Mouse (Mus musculus) v-Abl transformed pro-B cells (cell line): Measurements from ENCODE around the gene Nek1.

Experiments used
- in situ Hi-C, 2 experiments: fragments of 400-800 bp; cut with MboI; formaldehyde crosslinking; loops; one replicate each; pipeline ENCODE4 v1.15.1; 2025; ENCODE audit not compliant: unreplicated experiment in 2 of 2

The Nek1 gene

DNA sequence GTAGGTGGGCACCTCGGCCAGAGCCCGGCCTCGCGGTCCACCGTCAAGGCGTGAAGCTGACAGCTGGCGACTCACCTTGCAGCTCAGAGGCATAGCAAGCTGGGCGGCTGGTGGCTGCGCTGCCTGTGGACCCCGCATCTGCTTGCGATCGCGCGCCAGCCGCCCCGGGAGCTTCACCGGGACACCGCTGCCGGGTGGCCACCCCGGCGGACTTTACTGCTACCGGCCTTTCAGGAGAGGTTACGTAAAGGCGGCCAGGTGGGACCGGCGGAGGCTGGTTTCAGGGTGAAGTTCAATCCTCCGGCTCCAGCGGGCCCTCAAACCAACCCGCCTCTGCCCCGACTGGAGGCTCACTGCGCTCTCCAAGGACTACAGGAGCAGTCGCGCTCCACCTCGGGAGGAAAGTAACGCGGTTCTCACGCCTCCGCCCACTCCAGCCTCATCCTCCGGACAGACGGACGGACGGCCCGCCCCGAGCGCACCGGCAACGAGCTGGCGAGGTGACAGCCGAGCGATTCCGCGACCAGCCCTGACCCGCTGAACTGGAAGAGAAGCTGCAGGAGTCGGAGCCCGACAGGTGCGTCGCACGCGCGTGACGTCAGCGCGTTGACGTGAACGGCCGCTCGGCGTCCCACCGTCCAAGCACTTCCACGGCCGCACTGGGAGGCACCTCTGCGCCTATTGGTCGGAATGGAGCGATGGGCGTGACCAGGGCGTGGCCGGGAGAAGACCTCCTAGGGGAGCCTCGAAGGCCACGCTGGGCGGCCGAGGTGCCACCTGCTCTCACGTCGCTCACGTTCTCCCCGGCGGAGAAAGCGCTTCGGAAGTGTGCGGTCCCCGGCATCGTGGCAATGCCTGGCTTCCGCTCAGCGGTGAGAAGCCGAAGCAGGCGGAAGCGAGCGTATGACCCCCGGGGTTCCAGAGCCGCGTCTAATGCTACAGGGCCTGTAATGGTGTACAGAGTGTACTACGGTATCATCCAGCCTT is 10.0 kb upstream of the Nek1 start, which contains the start of gene Clcn3:
Gene Clcn3, minus strand, starts transcription at position 600 of the 987 bp plus-strand sequence.
- in situ Hi-C loops = loop anchor here (10.0 to 25.0 kb wide), 2 partner anchors 96 to 302 kb away; partner anchors contain the start of gene Hpf1 (in 2 of the 2)

DNA sequence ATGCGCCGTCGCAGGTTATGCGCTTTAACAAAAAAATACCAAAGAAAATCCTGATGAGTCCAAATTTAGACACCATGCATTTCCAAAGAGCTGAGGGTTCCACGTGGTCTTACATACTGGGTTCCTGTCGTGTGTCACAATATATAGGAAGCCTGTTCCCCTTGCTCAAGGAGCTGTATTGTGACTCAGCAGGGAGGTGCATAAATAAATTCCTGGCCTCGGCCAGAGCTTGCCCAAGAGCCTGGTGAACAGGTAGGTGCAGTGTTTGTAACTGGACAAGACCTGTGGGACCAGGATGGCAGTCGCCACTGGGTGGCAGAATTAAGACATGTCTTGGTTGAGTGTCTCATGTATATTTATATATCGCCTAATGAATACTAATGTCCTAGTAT is 9.3 kb upstream of the Nek1 start:
- in situ Hi-C loops = loop anchor here (10.0 to 25.0 kb wide), 2 partner anchors 96 to 301 kb away; partner anchors contain the start of gene Hpf1 (in 2 of the 2)

DNA sequence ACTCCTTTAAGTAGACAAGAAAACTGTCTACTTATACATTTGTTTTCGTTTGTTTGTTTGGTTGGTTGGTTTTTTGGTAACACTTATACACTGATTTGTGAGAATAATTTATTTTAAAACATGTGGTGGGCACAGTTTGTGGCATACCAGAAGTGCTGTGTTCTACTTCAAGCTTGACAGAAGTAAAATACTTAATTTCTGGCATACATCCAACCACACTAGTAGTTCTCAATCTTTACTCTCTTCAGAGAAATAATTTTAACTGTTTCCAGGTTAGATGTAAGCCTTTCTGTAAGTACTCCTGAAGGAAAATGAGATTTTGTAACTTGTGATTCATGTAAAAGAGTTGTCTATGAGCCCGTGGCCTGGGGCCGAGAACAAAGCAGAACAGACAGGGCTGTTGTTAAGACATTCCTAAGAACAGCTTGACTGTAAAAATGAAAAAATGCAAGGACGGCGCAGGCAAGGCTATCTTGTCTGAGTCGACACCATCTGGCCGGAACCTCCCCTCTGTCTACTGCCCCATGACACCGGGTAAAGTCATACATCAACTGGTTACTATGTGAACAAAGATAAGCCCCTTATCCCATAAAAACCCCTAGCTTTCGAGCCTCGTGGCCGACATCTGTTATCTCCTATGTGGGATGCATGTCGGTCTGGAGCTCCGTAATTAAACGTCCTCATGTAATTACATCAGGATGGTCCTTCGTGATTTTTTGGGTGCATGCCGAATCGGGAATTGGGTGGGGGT is 8.6 kb upstream of the Nek1 start:
- in situ Hi-C loops = loop anchor here (10.0 to 25.0 kb wide), 2 partner anchors 97 to 300 kb away; partner anchors contain the start of gene Hpf1 (in 2 of the 2)

DNA sequence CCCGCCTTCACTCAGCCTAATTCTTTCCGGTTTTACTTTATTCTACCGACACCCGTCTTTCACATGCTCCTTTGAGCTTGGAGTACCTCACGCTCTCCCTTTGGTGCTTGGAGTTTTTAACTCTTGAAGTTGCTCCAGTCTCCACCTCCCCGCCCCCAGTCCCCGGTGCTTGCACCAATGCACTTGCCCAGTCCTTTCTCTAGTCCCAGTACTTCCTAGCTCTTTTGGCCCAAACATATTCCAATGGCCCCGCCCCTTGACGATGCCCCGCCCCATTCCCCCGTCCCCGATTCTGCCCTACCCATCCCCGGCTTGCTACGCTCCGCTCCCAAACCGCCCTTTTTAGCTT is 460 bp upstream of the Nek1 start:
- in situ Hi-C loops = loop anchor here (5.0 to 25.0 kb wide), 3 partner anchors 105 to 490 kb away; partner anchors contain the start of genes Hpf1 (in 2 of the 2) and Sh3rf1 (in 1 of the 2)

DNA sequence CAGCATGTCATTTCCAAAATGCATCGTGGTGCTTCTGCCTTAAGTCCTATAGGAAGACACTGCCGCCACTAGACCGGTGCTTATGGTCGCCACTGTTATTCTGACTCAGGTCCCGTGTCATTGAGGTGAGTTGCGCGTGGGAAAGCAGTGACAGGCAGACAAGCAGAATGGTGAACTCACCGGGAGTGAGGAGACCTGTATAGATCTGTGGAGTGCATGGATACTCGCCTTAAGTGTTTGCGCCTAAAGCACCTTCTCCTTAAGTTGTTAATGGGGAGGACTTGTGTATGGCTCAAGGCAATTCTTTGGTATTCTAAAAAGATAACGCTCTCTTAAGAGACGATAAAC is 618 bp downstream of the Nek1 start:
- in situ Hi-C loops = loop anchor here (5.0 to 25.0 kb wide), 3 partner anchors 106 to 489 kb away; partner anchors contain the start of genes Hpf1 (in 2 of the 2) and Sh3rf1 (in 1 of the 2)

DNA sequence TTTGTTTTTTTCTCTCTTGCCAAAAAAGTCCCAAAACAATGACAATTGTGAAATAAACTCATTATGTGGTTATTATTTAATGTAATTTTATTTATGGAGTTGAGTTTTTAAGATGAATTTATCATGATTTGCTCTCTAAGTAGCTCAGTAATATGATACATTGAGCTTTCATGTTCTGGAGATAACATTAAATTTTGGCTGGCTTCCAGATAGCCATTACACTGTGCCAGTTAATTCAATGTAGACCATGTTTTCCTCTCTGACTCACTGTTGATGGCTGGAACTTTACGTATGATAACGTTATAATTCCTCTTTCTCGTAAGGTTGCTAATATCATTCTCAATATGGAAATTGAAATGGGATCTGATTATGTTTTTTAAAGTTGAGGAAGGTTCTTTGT is 3.5 kb downstream of the Nek1 start:
- in situ Hi-C loops = loop anchor here (10.0 to 25.0 kb wide), 2 partner anchors 109 to 228 kb away; partner anchors contain the start of genes Hpf1 (in 2 of the 2) and Sh3rf1 (in 1 of the 2)

DNA sequence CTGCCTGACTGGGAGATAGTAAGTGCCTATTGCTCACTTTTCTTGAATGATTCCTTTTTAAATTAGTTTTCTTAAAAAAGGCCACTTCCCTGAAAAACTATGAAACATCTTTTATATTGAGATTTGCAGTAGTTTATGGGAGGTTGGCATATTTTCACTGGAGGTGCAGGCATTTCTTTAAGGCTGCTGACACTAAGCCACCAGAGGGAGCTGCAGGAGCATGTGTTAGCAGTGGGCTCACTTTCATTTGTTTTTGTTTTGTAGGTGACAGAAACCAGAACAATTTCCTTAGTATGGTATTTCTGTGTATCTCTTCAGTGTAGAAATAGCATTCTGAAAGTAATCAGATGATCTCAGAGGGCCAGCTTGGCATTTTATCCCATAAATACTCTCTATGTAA is 49.0 kb downstream of the Nek1 start:
- in situ Hi-C loops = loop anchor here (5.0 to 25.0 kb wide), 3 partner anchors 430 to 475 kb away; partner anchors contain the start of gene Cbr4 (in 1 of the 2)

DNA sequence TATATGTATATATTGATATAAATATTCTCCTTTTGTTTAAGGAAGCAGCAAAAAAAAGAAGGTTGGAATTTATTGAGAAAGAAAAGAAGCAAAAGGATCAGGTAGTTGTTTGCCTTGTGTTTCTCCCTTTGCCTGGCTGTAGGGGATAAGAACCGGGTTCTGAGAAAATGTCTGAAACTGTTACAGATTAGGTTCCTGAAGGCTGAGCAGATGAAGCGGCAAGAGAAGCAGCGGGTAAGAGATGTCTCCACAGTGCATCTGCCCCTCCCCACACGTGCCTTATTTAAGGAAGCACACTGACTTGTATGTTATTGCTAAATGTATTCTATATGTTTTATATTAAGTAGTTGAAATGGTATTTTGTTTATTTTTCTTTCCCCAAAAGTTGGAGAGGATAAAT is 50.9 kb downstream of the Nek1 start:
- in situ Hi-C loops = loop anchor here (5.0 to 25.0 kb wide), 3 partner anchors 432 to 473 kb away; partner anchors contain the start of gene Cbr4 (in 1 of the 2)

DNA sequence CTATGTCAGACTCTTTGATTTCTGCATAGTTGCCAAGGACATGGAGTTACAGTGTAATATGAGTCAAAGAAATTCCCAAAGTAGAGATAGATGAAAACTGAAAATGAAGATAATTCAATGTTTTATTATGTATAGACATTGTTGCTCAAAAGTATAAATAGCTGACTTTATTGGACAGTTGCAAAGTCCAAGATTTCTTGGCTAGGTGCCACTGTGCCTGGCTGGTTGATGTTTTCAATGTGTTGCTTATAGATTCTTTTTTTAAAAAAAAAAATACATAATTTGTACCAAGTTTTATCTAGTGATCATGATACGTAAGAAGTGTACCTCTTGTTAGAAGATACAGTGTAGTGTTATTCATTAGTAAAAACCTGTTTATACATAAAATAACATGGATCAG is 53.8 kb downstream of the Nek1 start:
- in situ Hi-C loops = loop anchor here in 1 of 2 experiments (5.0 to 25.0 kb wide), 3 partner anchors 435 to 470 kb away; partner anchors contain the start of gene Cbr4

DNA sequence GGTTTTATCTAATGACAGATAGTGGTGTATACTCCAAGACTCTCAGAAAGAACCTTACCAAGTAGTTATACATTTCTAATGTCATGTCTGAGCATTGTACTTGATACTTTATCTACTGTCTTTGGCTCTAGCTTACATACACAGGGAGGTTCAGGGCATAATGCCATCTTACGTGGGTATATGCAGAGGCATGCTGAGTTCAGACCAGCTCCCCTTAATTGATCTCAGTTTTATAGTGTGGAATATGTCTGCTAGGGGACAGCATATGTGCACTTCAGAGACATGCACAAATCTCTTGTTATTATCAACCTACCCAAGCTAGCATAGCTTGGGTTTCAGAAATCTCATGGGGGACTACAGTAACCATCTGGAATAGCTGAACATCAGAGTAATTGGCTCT is 60.0 kb downstream of the Nek1 start:
- in situ Hi-C loops = loop anchor here (10.0 to 25.0 kb wide), 4 partner anchors 188 to 541 kb away; partner anchors contain the start of genes Aadat (in 1 of the 2) and Gm10283 (in 1 of the 2)

DNA sequence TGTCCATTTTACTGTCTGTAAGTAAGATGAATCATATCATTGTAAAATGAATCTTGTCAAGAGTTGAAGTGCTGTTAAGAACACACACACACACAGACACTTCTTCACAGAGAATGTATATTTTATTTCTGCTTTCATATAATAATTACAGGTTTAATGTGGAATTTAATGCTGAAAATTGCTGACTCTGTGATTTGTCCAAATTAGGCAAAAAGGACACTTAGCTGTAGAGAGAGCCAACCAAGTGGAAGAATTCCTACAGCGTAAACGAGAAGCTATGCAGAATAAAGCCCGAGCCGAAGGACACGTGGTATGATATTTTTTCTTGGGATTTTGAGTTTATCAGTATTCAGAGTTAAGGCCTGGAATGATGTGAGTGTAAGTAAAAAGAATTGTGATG is 61.3 kb downstream of the Nek1 start:
- in situ Hi-C loops = loop anchor here (10.0 to 25.0 kb wide), 4 partner anchors 190 to 542 kb away; partner anchors contain the start of genes Aadat (in 1 of the 2) and Gm10283 (in 1 of the 2)

DNA sequence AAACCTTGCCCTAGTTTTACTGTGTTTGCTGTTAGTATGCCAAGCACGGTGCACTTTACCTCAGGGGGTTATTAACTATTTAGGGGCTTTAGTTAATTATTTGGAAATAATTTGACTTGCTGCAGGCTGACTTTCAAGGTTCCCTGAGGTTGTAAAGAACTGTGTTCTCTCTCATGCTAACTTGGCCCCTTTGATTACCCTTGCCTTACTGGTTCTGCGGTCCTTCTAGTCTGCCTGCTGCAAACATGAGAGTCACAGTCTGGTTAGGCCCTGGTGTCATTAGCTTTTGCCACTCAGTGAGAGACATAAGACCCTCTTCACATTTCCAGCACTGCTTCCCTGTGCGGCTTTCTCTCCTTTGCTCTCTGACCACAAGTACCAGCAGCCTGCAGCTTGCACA is 64.0 kb downstream of the Nek1 start:
- in situ Hi-C loops = loop anchor here (10.0 to 25.0 kb wide), 4 partner anchors 192 to 545 kb away; partner anchors contain the start of genes Aadat (in 1 of the 2) and Gm10283 (in 1 of the 2)

DNA sequence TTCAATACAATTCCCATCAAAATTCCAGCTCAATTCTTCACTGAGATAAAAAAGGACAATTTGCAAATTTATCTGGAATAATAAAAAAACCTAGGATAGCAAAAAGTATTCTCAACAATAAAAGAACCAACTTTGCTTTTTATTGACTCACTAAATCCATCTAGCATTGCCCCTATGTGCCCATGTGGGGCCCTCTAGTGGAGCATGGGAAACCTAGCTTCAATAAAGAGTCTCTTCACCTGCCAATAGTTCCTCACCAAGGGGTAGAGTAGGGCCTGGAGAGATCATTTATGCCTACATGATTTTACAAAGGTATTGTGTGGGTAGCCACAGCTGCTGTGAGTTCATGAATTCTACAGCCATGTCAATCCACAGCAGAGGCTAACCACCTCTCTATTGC is 66.1 kb downstream of the Nek1 start:
- in situ Hi-C loops = loop anchor here (10.0 to 25.0 kb wide), 4 partner anchors 194 to 547 kb away; partner anchors contain the start of genes Aadat (in 1 of the 2) and Gm10283 (in 1 of the 2)

DNA sequence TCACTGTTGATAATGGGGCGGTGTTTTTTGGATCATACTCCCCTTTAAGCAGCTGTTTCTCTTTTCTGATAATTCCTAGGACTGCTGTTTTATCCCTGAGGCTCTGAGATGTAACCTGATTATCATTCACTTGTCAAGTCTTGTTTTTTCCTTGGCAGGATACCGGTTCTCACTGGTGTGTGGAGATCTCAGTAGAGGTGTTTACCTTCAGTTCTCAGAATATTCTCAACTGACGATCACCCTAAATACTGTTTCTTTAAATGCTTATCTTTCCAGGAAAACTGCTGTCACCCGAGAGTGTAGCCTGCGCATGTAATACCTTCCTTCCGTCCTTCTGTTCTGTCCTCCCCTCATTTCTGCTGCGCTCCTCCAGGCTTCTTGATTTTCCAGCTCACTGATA is 67.4 kb downstream of the Nek1 start:
- in situ Hi-C loops = loop anchor here (25.0 kb wide), 2 partner anchors 448 to 548 kb away; partner anchors contain the start of genes Aadat (in 1 of the 2) and Gm10283 (in 1 of the 2)

DNA sequence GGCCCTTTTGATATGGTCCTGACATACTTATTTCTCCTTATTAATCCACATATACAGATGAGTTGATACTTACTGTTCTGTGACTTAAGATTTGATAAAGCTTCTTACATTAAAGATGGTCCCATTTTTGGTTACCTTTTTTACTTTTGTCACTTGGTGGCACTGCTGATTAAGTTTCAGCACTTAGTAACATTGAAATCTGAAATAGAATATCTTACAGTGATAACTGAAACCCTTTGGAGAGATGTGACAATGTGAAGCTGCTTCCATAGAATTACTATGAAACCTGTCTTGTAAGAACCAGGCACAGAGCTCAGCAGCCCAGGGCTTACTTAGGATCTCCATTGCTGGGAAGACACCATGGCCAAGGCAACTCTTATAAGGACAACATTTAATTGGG is 82.1 kb downstream of the Nek1 start:
- in situ Hi-C loops = loop anchor here in 1 of 2 experiments (10.0 kb wide), 2 partner anchors 410 to 800 kb away; partner anchors contain the start of gene Cbr4

DNA sequence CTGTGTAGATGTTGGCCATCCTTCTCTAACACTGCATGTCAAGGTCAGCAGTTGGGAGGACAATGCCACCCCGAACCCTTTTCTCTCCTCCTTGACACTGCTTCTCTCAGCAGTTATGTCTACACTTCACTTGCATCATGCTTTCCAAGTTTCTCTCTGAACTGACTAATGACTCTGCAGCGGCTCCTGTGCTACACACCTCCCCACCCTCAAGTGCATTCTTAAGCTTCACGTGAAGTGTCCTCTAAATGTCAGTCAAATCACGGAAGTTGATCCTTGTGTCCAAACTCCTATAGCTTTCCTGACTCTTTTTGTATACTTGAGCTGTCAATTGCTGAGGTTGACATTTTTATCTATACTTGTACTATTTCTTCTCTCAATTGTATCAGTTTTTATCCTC is 117.5 kb downstream of the Nek1 start:
- in situ Hi-C loops = no loop called here

DNA sequence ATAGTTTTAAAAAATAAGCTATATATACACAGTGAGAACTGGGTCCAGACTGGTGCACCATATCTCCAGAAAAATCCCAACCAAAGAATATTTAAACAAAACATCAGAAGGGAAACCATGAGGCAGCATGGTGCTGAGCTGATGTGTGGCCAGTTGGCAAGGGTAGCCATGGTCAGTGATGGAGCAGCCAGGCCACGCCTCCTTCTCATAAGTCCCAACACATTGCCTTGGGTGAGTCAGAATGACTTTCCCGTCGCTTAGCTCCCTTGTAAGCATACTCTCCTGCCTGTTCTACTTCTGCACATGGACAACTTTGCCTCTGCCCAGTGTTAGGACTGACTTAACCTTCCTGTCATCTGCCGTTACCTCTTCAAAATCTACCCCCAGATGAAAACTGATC is 118.9 kb downstream of the Nek1 start:
- in situ Hi-C loops = no loop called here

DNA sequence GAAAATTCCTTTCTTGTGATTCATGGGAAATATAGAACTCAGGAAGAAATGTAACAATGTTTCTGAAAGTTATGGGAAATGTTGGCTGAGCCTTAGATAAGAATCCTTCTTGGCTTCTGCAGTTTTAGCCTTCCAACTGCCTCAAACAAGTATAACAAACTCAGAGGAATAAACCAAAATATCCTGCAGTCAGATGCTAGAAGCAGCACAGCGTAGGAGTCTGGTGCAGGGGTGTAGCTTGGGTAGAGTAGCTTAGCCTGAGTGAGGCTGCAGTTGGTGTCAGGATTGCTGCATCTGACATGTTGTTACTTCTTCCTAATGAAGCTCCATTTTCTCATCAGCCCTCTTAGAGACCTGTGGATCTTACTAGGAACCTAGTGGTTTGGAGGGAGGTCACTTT is 128.6 kb downstream of the Nek1 start:
- in situ Hi-C loops = no loop called here

DNA sequence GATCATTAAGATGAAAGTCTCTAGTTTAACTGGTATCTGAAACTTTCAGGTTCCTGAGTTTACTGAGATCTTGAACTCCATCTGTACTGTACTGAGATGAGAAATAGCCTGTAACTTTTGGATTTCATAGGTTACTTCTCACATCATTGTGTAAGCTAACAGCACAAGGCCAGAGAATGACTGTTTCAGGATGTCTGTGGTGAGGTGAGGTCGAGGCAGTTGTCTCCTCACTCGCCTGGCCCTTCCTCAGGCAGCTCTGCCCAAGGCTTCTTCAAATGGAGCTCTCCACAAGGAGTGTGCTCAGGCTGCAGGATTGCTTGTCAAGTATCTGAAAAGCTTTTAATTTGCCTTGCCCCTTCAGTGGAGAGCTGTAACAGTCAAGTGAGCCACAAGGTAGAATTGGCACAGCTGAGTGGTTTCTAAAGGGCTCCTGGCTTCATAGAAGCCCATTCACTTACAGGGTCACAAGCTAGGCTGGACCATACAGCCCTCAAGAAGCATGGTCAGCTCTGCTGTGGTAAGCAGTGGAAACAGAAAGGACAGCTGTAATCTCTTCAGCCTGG is 134.4 kb downstream of the Nek1 start:
- in situ Hi-C loops = no loop called here
